Mouse (Mus musculus) cerebellum, adult 9-10 months (tissue): ENCODE results near the gene Rffl.

ENCODE experiments used
- DNase-seq: peaks from one replicate; pipeline ENCODE4 v3.0.0; 2022

Rffl gene

GRCm38 (mm10) chr11:82870173-82871030 is 608 bp downstream of the Rffl start:
- peak; percentile 61 for DNase-seq

GRCm38 (mm10) chr11:82869506-82870172 is 1.4 kb downstream of the Rffl start:
- DNase-seq = peak; percentile 26

GRCm38 (mm10) chr11:82867956-82868355 is 3.1 kb downstream of the Rffl start:
- DNase-seq = no peak

GRCm38 (mm10) chr11:82866850-82867564 is 4.0 kb downstream of the Rffl start:
- DNase-seq = no peak

- no peak for DNase-seq
Observed at GRCm38 (mm10) chr11:82865957-82866356, 5.1 kb downstream of the Rffl start.

GRCm38 (mm10) chr11:82863488-82863931 is 7.5 kb downstream of the Rffl start:
- no peak for DNase-seq

- no peak for DNase-seq
Observed at GRCm38 (mm10) chr11:82863059-82863458, 8.0 kb downstream of the Rffl start.

- DNase-seq = no peak
Observed at GRCm38 (mm10) chr11:82862638-82863037, 8.4 kb downstream of the Rffl start.

- DNase-seq = no peak
Observed at GRCm38 (mm10) chr11:82861558-82861957, 9.5 kb downstream of the Rffl start.

- no peak for DNase-seq
Observed at GRCm38 (mm10) chr11:82860759-82861158, 10.3 kb downstream of the Rffl start.

- no peak for DNase-seq
Observed at GRCm38 (mm10) chr11:82857307-82857848, 13.6 kb downstream of the Rffl start.

GRCm38 (mm10) chr11:82856032-82856431 is 15.0 kb downstream of the Rffl start:
- no peak for DNase-seq

GRCm38 (mm10) chr11:82855327-82855973 is 15.6 kb downstream of the Rffl start:
- DNase-seq = no peak

- no peak for DNase-seq
Observed at GRCm38 (mm10) chr11:82854111-82854510, 16.9 kb downstream of the Rffl start.

GRCm38 (mm10) chr11:82852958-82853357 is 18.1 kb downstream of the Rffl start:
- DNase-seq = no peak

- no peak for DNase-seq
Observed at GRCm38 (mm10) chr11:82852540-82852939, 18.5 kb downstream of the Rffl start.

- no peak for DNase-seq
Observed at GRCm38 (mm10) chr11:82852115-82852514, 18.9 kb downstream of the Rffl start.

GRCm38 (mm10) chr11:82850259-82850658 is 20.8 kb downstream of the Rffl start:
- DNase-seq = no peak

GRCm38 (mm10) chr11:82847571-82848000 is 23.4 kb downstream of the Rffl start:
- no peak for DNase-seq

- DNase-seq = no peak
Observed at GRCm38 (mm10) chr11:82846938-82847337, 24.1 kb downstream of the Rffl start.

GRCm38 (mm10) chr11:82846079-82846436 is 25.0 kb downstream of the Rffl start:
- no peak for DNase-seq

GRCm38 (mm10) chr11:82845415-82846078 is 25.5 kb downstream of the Rffl start:
- DNase-seq = peak; percentile 26
